Comparison of ENCODE assay signal across 9 mouse cellular contexts in the genomic region with DNA sequence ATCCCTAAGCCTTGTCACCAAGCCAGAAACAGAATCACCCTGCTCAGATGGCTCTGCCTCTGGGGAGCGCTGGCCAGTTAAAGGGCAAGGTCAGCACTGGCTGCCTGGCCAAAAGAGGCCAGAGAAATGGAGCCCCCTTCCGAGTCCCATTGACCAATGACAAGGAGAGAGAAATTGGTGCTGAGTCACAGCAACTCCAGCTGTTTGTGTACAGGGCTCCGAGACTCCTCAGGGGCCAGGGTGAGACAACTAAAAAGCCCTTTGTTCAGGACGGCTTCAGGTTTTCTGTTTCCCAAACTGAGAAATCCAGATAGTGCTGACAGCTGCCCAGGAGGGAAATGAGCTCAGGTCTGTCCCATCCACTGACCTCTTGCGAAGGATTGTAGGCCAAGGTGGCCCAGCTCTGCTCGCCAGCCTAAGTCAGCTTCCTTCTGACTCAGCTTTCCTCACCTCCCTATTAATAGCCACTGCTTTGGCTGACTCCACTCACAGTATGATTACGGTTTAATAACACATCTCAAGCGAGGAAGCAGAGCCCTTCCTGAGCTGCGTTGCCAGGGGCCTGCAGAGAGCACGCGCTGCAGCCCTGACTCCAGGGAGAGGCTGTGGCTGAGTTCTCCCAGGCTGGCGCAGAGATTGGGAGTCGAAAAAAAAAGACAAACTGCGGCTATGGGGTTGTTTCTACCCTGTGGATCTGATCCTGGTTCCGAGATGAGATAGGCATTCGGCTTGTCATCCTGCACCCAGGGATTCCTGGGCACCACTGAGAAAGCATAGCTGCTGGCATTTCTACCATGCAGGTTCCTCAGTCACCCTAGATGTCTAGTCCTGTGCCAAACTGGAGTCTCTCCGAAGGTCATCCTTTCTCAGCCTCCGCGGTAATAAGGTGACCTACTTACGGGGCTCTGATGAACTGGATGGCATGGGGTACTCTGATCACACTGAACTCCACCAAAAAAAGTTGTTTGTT.
DNase-seq lines count a peak whose midpoint lies in the region; ATAC-seq lines count a peak whose summit lies in the region.
"Had no signal": no experiment of that assay in that cellular context is flagged by ENCODE, and none has a peak within 500 bp of the region (broad histone marks: within the 10 kb centered on the region; RNA-seq: fewer than 3 reads in every experiment).

No protein-coding gene starts in this region.

- H3K36me3 ChIP-seq in forebrain, embryonic 12.5 days (replicated peaks) = no peaks in the 10 kb centered on the region
- no peaks in the 10 kb centered on the region for H3K36me3 ChIP-seq in forebrain, embryonic 11.5 days (ENCODE audit: control insufficient read depth, insufficient read depth, low read length)
- H3K36me3 ChIP-seq in liver, embryonic 12.5 days = no peaks in the 10 kb centered on the region
- H3K36me3 ChIP-seq: neural tube, embryonic 13.5 days had no signal

- DNase-seq in forebrain, embryonic 11.5 days (ENCODE audit: low spot score) = no peak
- peak; percentile 77 to 81 for DNase-seq in adrenal gland, postnatal 36 days
- peak; percentile 43 to 53 for DNase-seq in frontal cortex, postnatal 36 days (ENCODE audit: low spot score in 2 of 2)
- DNase-seq in retina, adult 2 months (ENCODE audit: low read depth, low spot score) = peak; percentile 80
- no peak for DNase-seq in urinary bladder, adult 2 months (ENCODE audit: low spot score)

- no peak overlapping the region for H3K4me2 ChIP-seq in forebrain, embryonic 12.5 days
- no peak overlapping the region for H3K4me2 ChIP-seq in forebrain, embryonic 11.5 days (ENCODE audit: low read depth, low read length, severe bottlenecking)
- no peak overlapping the region for H3K4me2 ChIP-seq in liver, embryonic 12.5 days
- H3K4me2 ChIP-seq: neural tube, embryonic 13.5 days had no signal

- H3K27ac ChIP-seq in forebrain, embryonic 12.5 days = peak overlapping the region; percentile 37; the same call in 1 of the 2 replicates
- H3K27ac ChIP-seq in forebrain, embryonic 11.5 days (ENCODE audit: low read depth, low read length) = no peak overlapping the region
- H3K27ac ChIP-seq in liver, embryonic 12.5 days = no peak overlapping the region
- H3K27ac ChIP-seq: neural tube, embryonic 13.5 days had no signal

- 0 out of 2 replicates have a peak, but pooled peaks cover 5% of the 10 kb centered on the region for H3K4me1 ChIP-seq in forebrain, embryonic 12.5 days
- H3K4me1 ChIP-seq in forebrain, embryonic 11.5 days (replicated peaks; ENCODE audit: control insufficient read depth, insufficient read depth, low read length) = no peaks in the 10 kb centered on the region
- peaks cover 25% of the 10 kb centered on the region for H3K4me1 ChIP-seq in liver, embryonic 12.5 days

- H3K9ac ChIP-seq in forebrain, embryonic 12.5 days = no peak overlapping the region
- H3K9ac ChIP-seq in forebrain, embryonic 11.5 days (ENCODE audit: low read length) = no peak overlapping the region
- no peak overlapping the region for H3K9ac ChIP-seq in liver, embryonic 12.5 days
- H3K9ac ChIP-seq: neural tube, embryonic 13.5 days had no signal

- H3K9me3 ChIP-seq in forebrain, embryonic 12.5 days = no peaks in the 10 kb centered on the region
- H3K9me3 ChIP-seq in forebrain, embryonic 11.5 days (ENCODE audit: control insufficient read depth, low read length) = no peaks in the 10 kb centered on the region
- no peaks in the 10 kb centered on the region for H3K9me3 ChIP-seq in liver, embryonic 12.5 days (replicated peaks)
- H3K9me3 ChIP-seq: neural tube, embryonic 13.5 days had no signal

- ATAC-seq in forebrain, embryonic 12.5 days (ENCODE audit: low FRiP score) = no peak
- ATAC-seq in forebrain, embryonic 11.5 days (replicated peaks; ENCODE audit: low FRiP score) = no peak
- ATAC-seq in hematopoietic stem cell, adult 5-6 weeks (replicated peaks in 1 of 2; ENCODE audit: insufficient read depth in 1 of 2, low FRiP score in 2 of 2, low TSS enrichment in 1 of 2, low read depth in 1 of 2, poor library complexity in 2 of 2, severe bottlenecking in 2 of 2) = peak; percentile 52 to 62; a peak in 3 of 4 replicates
- peak; percentile 42; the same call in 1 of the 2 replicates for ATAC-seq in liver, embryonic 12.5 days

- H3K27me3 ChIP-seq in forebrain, embryonic 12.5 days = no peaks in the 10 kb centered on the region
- no peaks in the 10 kb centered on the region for H3K27me3 ChIP-seq in forebrain, embryonic 11.5 days (ENCODE audit: control insufficient read depth, insufficient read depth, low read length)
- no peaks in the 10 kb centered on the region for H3K27me3 ChIP-seq in liver, embryonic 12.5 days (replicated peaks)
- H3K27me3 ChIP-seq: neural tube, embryonic 13.5 days had no signal

- WGBS in forebrain, embryonic 12.5 days = 70% methylated on average over 20 of the region's 20 CpGs
- WGBS in forebrain, embryonic 11.5 days = 73% methylated on average over 20 of the region's 20 CpGs
- 58% methylated on average over 20 of the region's 20 CpGs for WGBS in liver, embryonic 12.5 days (ENCODE audit: insufficient replicate concordance)

- no peak overlapping the region for H3K4me3 ChIP-seq in forebrain, embryonic 12.5 days (replicated peaks)
- no peak overlapping the region for H3K4me3 ChIP-seq in forebrain, embryonic 11.5 days (ENCODE audit: low read depth, low read length)
- H3K4me3 ChIP-seq in liver, embryonic 12.5 days = no peak overlapping the region
- H3K4me3 ChIP-seq: neural tube, embryonic 13.5 days had no signal

Comparison
In these comparisons a context has a peak if more than half of its experiments do, and no peak if none do; other contexts are left out.
1. ATAC-seq: peak in hematopoietic stem cell, adult 5-6 weeks (2 of 2) and liver, embryonic 12.5 days (single experiment); none in forebrain, embryonic 12.5 days (single experiment) and forebrain, embryonic 11.5 days (single experiment).
2. DNase-seq: peak in adrenal gland, postnatal 36 days (2 of 2), frontal cortex, postnatal 36 days (2 of 2) and retina, adult 2 months (single experiment); none in forebrain, embryonic 11.5 days (single experiment) and urinary bladder, adult 2 months (single experiment).